Mouse (Mus musculus): ENCODE data around the gene Fgd5. TPM values are rescaled to one million over a fixed set of nuclear protein-coding genes. Genes with fewer than 3 reads are reported as not detected.
A peak's percentile ranks its signal among the peaks of the same experiment; 100 is the strongest.
"Not testable (repeated sequence)": the region's sequence is repeated elsewhere in the genome, so short reads cannot be mapped to it uniquely, and the experiment has no call there.

Gene Fgd5
- not detected in 2 replicates for polyA plus RNA-seq (2012; ENCODE audit: insufficient read depth, insufficient read length, missing spikeins)

DNA sequence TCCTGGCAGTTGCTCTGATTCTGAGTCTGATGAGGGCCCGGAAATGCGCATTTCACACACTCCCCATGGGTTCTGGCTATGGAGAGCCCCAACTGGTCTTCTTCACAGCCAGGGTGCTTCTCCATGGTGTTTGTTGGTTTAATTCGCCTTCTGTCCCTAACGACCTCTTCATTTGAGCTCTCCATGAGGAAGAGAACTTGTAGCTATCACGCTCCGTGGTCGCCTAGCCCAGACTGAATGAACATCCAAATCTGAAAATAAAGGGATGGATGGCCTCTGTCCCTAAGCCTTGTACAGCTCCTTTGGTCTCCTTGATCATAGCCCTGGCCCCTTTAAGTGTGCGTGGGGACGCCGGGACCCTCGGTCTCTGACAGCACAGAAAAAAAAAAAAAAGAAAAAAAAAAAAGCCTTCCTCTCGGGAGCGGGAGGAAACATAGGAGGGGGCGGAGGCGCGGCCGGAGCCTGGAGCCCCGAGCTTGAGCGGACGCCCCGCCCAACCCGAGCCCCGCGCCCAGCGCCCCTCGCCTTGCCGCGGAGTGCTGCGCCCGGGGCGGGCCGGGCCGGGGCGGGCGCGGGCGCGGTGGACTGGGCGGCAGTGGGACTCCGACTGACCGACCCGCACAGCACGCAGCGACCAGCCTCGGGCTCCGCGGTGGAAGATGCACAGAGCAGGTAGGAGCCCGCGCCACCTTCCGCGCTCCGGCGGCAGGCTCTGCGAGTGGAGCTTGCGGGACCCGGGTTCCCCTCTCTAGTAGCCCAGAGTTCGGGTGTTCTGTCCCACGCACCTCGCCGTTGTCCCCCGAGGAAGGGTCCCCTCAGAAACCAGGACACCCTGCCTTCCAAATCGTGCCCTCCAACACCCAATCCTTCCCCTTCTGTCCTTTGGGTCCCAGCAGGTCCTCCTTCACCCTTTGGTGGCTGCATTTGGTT lies at the start of gene Fgd5:
Fgd5 (plus strand) TSS at position 508 of the 930 bp plus-strand sequence.
- H3K4me1 ChIP-seq (ENCODE audit: control insufficient read depth, insufficient read depth, low read length), result no peaks in the 10 kb centered on the region; the same call in 1 of the 2 replicates
- no peak within 1 kb of the TSS for H3K27ac ChIP-seq (ENCODE audit: insufficient read depth, low read depth, low read length)
- H3K4me3 ChIP-seq (ENCODE audit: insufficient read depth, low read length), result peak within 1 kb of the TSS; percentile 38
- TF ChIP-seq CTCF (IDR thresholded peaks at IDR 0.05; ENCODE audit: low read depth, low read length) (no peak), POLR2A (IDR thresholded peaks at IDR 0.05; ENCODE audit: borderline replicate concordance, low read depth, low read length) (no peak)

DNA sequence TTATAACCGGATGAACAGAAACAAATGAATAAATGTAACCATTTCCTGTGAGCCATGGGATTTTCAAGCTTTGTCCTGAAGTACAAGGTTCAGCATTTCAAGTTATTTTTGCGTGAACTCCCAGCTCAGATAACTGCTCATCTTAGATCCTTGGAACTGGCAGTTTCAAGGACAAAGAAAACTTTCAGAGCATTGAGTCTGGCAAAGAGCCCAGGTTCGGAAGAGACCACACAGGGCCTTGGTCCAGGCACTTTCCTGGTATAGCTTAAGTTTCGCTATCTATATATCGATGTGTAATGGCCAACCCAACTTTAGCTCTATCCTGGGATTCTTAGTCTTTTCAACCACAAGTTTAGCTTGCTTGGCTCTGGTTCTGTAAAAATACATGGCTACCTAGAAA lies 47.4 kb upstream of the Fgd5 start:
- Histone ChIP-seq H3K27ac (ENCODE audit: insufficient read depth, low read depth, low read length) (no peak overlapping the region), H3K4me3 (ENCODE audit: insufficient read depth, low read length) (no peak overlapping the region), H3K4me1 (ENCODE audit: control insufficient read depth, insufficient read depth, low read length) (no peaks in the 10 kb centered on the region)
- TF ChIP-seq POLR2A (IDR thresholded peaks at IDR 0.05; ENCODE audit: borderline replicate concordance, low read depth, low read length), result no peak

DNA sequence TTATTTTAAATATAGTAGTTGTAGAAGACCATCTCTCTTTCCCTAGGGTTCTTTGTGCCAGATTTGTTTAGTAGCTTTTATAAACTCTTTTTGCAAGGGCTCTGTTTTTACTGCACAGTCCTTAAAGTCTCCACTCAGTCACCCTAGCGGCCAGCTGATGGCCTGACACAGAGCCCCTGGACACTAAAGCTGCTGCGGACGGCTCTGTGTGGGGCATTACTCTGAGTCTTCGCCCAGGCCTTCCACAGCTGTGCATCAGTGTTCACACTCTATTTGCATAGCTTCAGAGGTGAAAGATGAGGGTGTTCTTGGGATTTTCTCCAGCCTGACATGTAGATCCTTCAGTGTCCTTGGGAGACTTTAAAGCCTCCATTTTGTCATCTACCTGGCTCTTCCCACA lies 40.2 kb upstream of the Fgd5 start:
- H3K4me1 ChIP-seq (ENCODE audit: control insufficient read depth, insufficient read depth, low read length), result no peaks in the 10 kb centered on the region
- H3K4me3 ChIP-seq (ENCODE audit: insufficient read depth, low read length), result no peak overlapping the region
- TF ChIP-seq POLR2A (IDR thresholded peaks at IDR 0.05; ENCODE audit: borderline replicate concordance, low read depth, low read length) (no peak), CTCF (IDR thresholded peaks at IDR 0.05; ENCODE audit: low read depth, low read length) (no peak)
- no peak overlapping the region for H3K27ac ChIP-seq (ENCODE audit: insufficient read depth, low read depth, low read length)

DNA sequence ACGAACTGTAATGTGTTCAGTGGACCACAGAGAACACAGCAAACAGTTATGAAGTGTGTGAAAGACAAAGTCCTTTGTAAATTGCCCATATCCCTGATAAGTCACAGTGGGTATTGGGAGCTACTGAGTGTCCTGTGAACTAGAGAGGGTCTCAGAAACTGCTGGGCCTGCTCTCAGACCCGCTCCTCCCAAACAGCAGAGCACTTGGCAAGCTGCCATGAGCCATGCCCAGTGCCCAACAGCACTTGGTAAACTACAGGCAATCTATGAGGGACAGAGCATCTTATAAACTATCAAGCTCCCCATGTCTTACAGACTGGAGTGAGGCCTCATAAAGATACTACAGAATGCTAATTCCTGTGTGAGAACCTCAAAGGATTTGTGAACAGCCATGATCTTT lies 30.3 kb upstream of the Fgd5 start:
- no peak for TF ChIP-seq POLR2A (IDR thresholded peaks at IDR 0.05; ENCODE audit: borderline replicate concordance, low read depth, low read length)
- TF ChIP-seq CTCF (IDR thresholded peaks at IDR 0.05; ENCODE audit: low read depth, low read length), result no peak
- H3K4me1 ChIP-seq (ENCODE audit: control insufficient read depth, insufficient read depth, low read length), result no peaks in the 10 kb centered on the region
- no peak overlapping the region for H3K27ac ChIP-seq (ENCODE audit: insufficient read depth, low read depth, low read length)
- H3K4me3 ChIP-seq (ENCODE audit: insufficient read depth, low read length), result no peak overlapping the region

DNA sequence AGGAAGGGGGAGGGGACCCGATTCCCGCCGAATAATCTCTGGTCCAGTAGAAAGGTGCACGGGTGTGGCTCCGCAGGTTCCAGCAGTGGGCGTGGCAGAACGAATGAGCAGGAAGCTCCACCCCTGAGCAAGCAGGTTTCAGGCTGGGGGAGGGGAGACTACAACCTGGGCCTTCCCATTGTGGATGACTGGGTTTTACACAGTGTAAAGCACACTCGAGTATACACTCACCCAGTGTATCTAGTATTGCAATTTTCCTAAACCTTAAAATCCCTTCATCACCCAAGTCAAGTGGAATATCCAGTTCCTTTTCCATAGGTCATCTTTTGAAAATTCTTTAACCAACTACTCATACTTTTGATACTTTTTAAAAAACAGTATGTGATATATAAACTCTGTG lies 20.7 kb upstream of the Fgd5 start:
- H3K4me1 ChIP-seq (ENCODE audit: control insufficient read depth, insufficient read depth, low read length); H3K27ac ChIP-seq (ENCODE audit: insufficient read depth, low read depth, low read length); H3K4me3 ChIP-seq (ENCODE audit: insufficient read depth, low read length): not testable (repeated sequence)

DNA sequence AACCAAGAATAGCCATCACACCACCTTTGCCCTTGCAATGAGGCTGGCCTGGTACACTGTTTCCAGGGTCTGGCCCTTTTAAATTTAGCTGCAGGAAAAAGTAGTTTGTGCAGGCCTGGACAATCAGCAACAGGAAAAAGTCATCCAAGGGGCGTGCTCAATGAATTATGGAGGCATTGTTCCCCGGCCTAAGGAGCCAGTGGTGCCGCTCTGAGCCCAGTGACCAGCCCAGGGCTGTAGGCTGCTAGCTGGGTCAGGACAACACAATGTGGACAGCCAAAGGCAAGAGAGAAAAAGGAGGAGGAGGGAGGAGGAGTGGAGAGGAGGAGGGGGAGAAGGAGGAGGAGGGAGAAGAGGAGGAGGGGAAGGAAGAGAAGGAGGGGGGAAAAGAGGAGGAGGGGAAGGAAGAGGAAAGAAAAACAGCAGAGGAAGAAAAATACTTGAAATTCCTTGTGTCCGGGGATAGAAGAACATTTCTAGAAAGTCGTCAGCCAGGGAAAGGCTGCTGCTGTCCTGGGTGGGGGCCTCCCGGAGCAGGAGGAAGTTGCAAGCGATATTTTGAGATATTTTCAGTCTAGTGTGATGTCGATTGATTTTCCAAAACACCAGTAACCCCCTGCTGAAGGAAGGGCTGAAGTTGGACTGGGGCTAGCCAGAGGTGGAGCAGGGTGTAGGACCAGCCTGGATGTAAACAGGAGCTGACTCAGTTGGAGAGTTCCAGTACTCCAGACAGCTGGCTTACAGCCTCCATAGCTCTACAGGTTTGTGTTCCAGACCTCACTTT lies 18.5 kb upstream of the Fgd5 start:
- Histone ChIP-seq H3K4me3 (ENCODE audit: insufficient read depth, low read length) (no peak overlapping the region), H3K27ac (ENCODE audit: insufficient read depth, low read depth, low read length) (no peak overlapping the region), H3K4me1 (ENCODE audit: control insufficient read depth, insufficient read depth, low read length) (no peaks in the 10 kb centered on the region)
- TF ChIP-seq CTCF (IDR thresholded peaks at IDR 0.05; ENCODE audit: low read depth, low read length) (no peak), POLR2A (IDR thresholded peaks at IDR 0.05; ENCODE audit: borderline replicate concordance, low read depth, low read length) (no peak)

DNA sequence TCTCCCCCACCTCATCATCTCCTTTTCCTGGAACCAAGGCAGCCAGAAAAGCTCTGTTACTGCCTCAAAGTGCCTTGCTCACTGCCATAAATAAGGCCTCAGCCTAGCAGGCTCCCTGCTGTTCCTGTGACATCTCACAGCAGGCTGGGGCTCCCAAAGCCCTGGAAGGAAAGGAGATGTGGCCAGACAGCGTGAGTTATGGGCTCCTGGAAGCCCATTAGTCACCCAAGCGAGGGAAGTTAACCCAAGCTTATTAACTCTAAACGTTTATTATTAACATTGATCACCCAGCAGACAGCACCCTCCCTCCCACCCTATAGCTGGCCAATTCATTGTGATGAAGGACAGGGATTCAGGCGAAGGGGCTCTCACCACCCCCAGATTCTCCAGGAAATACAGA lies 15.2 kb upstream of the Fgd5 start:
- TF ChIP-seq POLR2A (IDR thresholded peaks at IDR 0.05; ENCODE audit: borderline replicate concordance, low read depth, low read length) (no peak), CTCF (IDR thresholded peaks at IDR 0.05; ENCODE audit: low read depth, low read length) (no peak)
- Histone ChIP-seq H3K27ac (ENCODE audit: insufficient read depth, low read depth, low read length) (no peak overlapping the region), H3K4me3 (ENCODE audit: insufficient read depth, low read length) (no peak overlapping the region), H3K4me1 (ENCODE audit: control insufficient read depth, insufficient read depth, low read length) (no peaks in the 10 kb centered on the region)

DNA sequence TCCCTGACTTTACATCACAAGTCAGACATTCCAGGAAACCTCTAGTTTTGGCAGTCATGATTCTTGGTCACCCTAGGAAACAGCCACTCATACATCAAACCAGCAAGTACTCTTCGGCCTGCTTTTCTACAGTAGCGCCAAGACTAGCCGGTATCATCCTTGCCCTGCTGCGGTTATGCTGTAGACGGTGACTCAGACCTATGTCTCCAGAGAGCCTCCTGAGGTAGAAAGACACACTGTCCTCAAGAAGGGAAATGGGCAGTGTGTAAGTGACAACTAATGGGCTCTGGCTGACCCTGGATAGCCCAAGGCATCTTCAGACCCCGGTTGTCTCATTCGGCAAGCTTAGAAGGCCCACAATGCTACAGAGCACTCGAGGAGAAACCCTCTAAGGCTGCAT lies 13.6 kb upstream of the Fgd5 start:
- Histone ChIP-seq H3K4me1 (ENCODE audit: control insufficient read depth, insufficient read depth, low read length) (no peaks in the 10 kb centered on the region), H3K4me3 (ENCODE audit: insufficient read depth, low read length) (no peak overlapping the region), H3K27ac (ENCODE audit: insufficient read depth, low read depth, low read length) (no peak overlapping the region)
- TF ChIP-seq CTCF (IDR thresholded peaks at IDR 0.05; ENCODE audit: low read depth, low read length) (no peak), POLR2A (IDR thresholded peaks at IDR 0.05; ENCODE audit: borderline replicate concordance, low read depth, low read length) (no peak)

DNA sequence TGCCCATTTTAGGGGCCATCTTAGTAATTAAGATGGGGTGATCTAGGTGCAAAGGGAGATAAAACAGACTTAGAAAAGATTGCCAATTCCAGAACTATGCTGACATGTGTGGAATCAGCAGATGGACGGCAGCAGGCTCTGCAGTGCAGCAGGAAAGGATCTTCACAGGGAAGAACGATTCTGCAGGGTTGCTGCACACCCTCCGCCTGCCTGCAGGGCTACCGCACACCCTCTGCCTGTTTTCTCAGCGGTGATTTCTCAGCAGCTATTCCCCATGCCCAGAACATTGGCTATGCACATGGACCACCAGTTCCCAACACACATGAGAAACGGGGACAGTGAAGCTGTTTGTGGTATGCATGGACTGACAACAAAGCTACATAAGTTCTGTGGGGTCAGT lies 12.7 kb upstream of the Fgd5 start:
- TF ChIP-seq POLR2A (IDR thresholded peaks at IDR 0.05; ENCODE audit: borderline replicate concordance, low read depth, low read length) (no peak), CTCF (IDR thresholded peaks at IDR 0.05; ENCODE audit: low read depth, low read length) (no peak)
- Histone ChIP-seq H3K27ac (ENCODE audit: insufficient read depth, low read depth, low read length) (no peak overlapping the region), H3K4me1 (ENCODE audit: control insufficient read depth, insufficient read depth, low read length) (no peaks in the 10 kb centered on the region), H3K4me3 (ENCODE audit: insufficient read depth, low read length) (no peak overlapping the region)

DNA sequence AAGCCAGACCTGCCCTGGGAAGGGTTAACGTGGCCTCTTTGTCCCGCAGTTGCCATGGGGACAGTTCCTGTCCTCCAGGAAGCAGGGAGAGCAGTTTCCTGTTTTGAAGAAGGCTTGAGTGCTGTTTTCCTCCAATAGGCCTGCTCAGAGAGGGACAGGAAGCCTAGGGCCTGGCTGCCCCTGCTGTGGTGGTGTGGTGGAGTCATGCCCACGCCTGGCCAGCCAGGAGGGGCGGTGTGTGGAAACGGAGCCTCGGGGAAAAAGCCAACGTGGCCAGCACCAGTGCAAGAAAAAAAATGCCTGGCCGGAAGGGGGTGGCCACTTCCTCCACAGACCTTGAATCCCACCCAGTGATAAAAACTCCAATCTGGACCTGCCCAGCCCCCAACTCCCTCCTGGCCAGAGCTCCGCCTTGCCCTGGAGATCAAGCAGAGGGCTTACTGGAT lies 6.5 kb upstream of the Fgd5 start:
- H3K27ac ChIP-seq (ENCODE audit: insufficient read depth, low read depth, low read length), result no peak overlapping the region
- peaks cover 5% of the 10 kb centered on the region for H3K4me1 ChIP-seq (ENCODE audit: control insufficient read depth, insufficient read depth, low read length)
- H3K4me3 ChIP-seq (ENCODE audit: insufficient read depth, low read length), result no peak overlapping the region
- no peak for TF ChIP-seq CTCF (IDR thresholded peaks at IDR 0.05; ENCODE audit: low read depth, low read length)
- TF ChIP-seq POLR2A (IDR thresholded peaks at IDR 0.05; ENCODE audit: borderline replicate concordance, low read depth, low read length), result no peak

Measured in bone marrow macrophage, adult 2 months (primary cell).